Mouse (Mus musculus) megakaryocyte-erythroid progenitor cell, adult 5-6 weeks (primary cell): ENCODE data around the gene Dsel. TPM values are rescaled to one million over a fixed set of nuclear protein-coding genes. Genes with fewer than 3 reads are reported as not detected.

Experiments
- ATAC-seq: replicated peaks from 2 replicates; pipeline ENCODE4 v1.8.0; 2016; ENCODE audit warnings: mild to moderate bottlenecking, inconsistent platforms; ENCODE audit not compliant: severe bottlenecking, poor library complexity, low FRiP score, low TSS enrichment
- total RNA-seq, 2 experiments: library from RNA; stranded (forward) in 1 of 2; stranded (reverse) in 1 of 2; fragments of 200-1000, 215-1000 nt in 1 of 2; fragments of >200 nt in 1 of 2; fragmentation: Nextera tagmentation in 1 of 2; gene quantifications; 2 replicates each; pipeline ENCODE4 v1.2.3; 2014 to 2017

Dsel gene
- 1.2 and 1.8 TPM in 2 replicates for total RNA-seq (2014; fragmentation: Nextera tagmentation)
- total RNA-seq (2017), result 0.38 and 2.2 TPM in 2 replicates

DNA sequence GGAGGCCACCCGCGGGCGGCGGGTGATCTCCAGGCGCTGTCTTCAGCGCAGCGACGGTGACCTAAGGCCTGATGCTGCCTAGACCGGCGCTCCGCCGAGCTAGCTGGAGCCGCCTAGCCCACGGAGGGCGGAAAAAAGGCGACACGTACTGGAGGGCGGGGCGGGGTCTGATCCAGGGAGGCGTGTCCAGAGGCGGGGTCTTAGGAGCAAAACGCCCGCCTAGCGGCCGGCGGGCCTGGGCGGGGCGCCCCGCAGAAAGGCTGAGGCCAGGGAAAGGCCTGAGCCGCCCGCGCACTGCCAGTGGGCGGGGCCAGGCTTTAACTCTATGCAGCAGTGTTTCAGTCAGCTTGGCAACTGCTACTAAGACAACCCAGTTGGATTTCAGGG, at the start of gene Dsel:
TSS of gene Dsel (minus strand) at position 140 of the 387 bp plus-strand sequence.
- peak; percentile 97 for ATAC-seq

DNA sequence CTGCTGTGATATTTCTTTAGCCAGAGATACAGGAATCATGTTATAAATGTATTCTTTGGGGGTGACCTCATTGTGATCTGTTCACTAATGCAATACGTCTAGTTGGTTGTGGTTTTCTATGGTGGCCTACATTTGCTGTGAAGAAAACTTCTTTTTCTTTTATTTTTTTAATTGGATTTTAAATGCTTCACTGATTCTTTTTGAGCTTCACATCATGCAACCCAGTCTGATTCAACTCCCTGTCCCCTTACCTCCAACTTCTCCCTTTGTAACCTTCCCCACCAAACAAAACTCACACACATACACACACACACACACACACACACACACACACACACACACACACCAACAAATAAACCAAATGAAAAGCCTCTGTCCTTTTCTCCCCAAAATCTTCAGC, 46.7 kb upstream of the Dsel start:
- no peak for ATAC-seq

DNA sequence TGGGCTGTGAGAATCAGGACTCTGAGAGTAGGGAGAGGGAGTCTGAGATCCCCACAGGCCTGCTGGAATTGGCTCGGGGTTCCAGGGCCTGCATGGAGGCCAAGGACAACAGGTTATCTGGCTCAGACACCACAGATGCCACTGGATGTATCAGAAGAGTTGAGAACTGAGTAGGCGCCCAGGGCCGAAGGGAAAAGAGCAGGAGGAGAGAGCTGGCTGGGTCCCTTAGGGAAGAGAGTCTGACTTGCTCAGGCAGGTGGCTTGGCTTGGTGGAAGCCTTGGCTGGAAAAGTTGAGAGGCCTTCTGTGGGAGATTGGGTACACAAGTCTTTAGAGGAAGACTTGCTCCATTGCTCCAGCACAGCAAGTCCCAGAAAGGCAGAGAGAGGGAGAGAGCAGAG, 18.6 kb upstream of the Dsel start:
- no peak for ATAC-seq

DNA sequence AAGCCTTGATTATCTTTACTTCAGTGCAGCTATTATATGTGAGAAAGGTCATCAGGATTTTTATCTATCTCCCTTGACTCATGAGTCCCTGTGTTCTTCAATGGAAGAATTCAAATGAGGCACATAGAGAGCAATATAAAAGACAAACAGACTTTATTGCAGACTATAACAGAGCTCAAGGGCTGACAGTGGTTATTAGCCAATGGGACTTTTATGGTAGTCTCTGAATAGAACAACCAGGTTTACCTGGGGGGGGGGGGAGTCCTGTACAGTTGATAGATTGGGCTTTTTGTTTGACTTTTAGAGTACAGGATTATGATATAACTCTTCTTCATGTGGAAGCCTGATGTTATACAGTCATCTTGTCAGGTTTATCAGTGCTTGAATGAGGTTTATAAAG, 11.1 kb upstream of the Dsel start:
- no peak for ATAC-seq

DNA sequence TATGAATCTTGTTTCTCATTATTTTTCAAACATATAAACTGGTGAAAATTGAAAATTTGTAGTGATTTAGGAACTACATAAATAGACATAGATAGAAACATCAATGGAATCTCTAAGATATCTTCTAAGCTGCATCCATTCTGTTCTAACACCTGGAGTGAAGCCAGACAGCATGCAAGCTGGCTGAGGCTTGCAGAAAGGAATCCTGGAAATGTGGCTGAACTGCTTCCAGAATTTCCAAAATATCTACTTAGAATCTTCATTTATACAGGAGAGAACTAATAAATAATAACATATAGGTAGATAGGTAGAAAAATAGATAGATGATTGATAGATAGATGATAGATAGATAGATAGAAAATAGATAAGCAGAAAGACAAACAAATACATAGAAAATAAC, 8.5 kb upstream of the Dsel start:
- ATAC-seq, result no peak

DNA sequence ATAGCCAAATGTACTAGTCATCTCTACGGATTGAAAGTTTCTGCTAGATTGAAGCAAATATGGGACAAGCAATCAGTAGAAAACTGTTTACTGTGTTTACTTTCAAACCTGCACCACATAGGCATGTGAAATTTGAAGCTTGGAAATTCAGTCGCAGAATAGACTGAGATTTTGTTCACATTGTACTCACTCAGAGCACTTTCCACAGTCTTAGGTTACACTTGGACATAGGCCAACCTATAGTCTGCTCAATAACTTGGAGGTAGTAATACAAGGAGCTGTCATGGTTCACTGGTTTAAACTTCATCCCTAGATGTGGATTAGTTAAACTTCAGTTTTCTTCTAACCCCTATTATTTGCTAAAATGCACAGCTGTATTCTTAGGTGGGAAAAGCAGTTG, 749 bp upstream of the Dsel start:
- no peak for ATAC-seq

DNA sequence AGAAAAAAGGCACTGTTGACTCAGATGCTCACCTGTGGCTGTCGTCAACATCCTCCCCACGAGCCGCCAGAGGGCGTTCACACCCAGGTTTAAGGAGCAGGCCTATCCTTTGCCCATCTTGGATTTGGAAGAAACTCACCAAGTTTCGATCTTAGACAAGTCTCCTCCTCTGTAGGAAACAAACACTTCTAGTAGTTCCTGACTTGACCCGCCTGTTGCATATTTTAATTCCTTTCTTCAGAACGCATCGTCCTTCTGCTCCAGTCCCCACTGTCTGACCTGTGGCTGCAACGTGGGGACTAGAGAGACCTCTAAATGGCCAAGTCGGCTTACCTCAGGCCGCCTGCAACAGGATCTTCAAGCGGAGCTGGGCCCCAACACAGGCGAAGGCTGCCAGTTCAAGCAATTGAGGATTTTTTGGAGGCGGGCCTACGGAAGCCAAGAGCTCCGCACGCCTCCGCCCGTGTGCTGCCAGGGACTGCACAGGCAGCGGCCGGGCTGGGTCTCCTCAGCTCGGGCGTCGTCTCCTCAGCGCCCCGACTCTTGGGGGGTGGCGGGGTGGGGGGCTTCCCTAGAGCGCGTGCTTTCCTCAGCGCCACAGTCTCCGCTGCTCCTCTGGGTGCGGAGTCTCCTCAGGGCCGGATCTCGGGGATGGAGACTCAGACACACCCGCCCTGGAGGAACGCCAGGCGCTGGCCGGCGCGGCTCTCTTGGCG, 497 bp downstream of the Dsel start:
- peak; percentile 77 for ATAC-seq

DNA sequence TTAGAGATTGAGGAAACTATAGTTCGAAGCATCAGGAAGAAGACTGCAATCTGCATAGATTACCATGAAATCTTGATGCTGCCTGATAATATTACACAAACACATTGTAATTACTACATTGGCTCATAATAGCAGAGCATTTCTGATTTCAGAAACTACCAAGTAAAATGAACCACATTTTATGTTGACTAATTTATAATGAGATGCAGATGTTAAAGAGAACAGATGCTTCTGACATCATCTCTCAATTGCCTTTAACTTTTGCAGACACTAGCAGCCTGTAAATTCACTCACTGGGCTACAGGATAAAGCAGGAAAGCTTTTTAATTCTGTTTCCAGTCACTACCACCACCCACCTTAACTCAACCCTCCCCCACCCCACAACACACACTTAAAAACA, 6.9 kb downstream of the Dsel start:
- no peak for ATAC-seq

DNA sequence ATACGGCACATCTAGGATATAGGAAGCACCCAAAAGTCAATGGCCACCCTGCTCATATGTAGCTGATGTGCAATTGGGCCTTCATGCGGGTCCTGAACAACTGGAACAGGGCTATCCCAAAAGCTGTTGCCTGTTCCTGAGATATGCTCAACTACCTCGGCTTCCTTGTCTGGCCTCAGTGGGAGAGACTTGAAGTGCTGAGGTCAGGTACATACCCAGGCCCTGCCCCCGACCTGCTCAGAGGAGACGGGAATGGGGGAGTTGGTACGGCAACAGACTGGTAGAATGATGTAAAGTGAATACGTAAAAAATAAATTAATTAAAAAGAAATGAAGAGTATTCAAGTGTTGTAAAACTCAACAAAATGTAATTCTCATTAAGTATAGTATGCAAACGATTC, 12.3 kb downstream of the Dsel start:
- no peak for ATAC-seq

DNA sequence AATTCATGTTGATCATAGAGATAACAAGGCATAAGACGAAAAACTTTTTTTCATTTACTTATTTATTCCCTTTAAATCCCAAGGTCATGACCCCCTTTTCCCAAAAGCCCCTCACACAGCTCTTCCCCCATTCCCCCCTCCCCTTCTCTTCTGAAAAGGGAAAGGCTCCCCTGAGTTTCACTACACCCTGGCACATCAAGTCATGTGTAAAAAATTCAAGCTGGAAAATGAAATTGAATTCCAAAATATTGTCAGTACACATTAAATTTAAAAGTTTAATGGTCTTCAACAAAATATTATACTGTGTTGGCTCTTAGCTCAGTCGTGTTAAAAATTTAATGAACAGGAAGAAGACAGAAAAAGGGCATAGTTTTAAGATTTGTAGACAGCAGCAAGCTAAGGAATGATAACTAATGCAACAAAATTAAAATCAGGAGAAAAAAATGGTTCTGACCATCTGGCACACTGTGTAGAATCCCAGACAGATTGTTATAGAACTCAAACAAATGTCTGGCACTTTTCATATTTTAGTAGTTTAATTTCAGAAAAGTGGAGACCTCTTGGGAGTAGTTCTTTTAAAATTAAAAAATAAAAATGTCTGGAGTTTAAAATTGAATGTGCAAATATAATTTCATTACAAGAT, 31.0 kb downstream of the Dsel start:
- no peak for ATAC-seq
